Mouse (Mus musculus) hindbrain, embryonic 13.5 days (tissue): ENCODE results near the gene Opa3. TPM values are rescaled to one million over a fixed set of nuclear protein-coding genes. Genes with fewer than 3 reads are reported as not detected.

ENCODE experiments used
- ATAC-seq: fragments of 200-750 bp; cut with Nextera tagmentation; 2 replicates; pipeline ENCODE4 v1.8.0; 2017; ENCODE audit warnings: moderate TSS enrichment; ENCODE audit not compliant: low FRiP score
- H3K27ac ChIP-seq: fragments of 300-500 bp; sonication (generic); 2 replicates; pipeline ENCODE4 v1.5.1; 2015; ENCODE audit warnings: inconsistent platforms, mild to moderate bottlenecking, moderate library complexity
- H3K27me3 ChIP-seq: fragments of 300-500 bp; sonication (generic); 2 replicates; pipeline ENCODE4 v1.6.1; 2015; ENCODE audit warnings: mild to moderate bottlenecking, inconsistent platforms
- H3K36me3 ChIP-seq: fragments of 300-500 bp; sonication (generic); 2 replicates; pipeline ENCODE4 v1.6.1; 2015; ENCODE audit warnings: mild to moderate bottlenecking, inconsistent platforms
- H3K4me1 ChIP-seq: fragments of 300-500 bp; sonication (generic); replicated peaks from 2 replicates; pipeline ENCODE4 v1.6.1; 2015; ENCODE audit warnings: inconsistent platforms
- H3K4me2 ChIP-seq: fragments of 300-500 bp; sonication (generic); 2 replicates; pipeline ENCODE4 v1.6.1; 2015; ENCODE audit warnings: inconsistent platforms, mild to moderate bottlenecking, moderate library complexity
- H3K4me3 ChIP-seq: fragments of 300-500 bp; sonication (generic); 2 replicates; pipeline ENCODE4 v1.5.1; 2015; ENCODE audit warnings: mild to moderate bottlenecking, inconsistent platforms
- H3K9ac ChIP-seq: fragments of 300-500 bp; sonication (generic); 2 replicates; pipeline ENCODE4 v1.6.1; 2015; ENCODE audit warnings: mild to moderate bottlenecking, inconsistent platforms
- H3K9me3 ChIP-seq: fragments of 300-500 bp; sonication (generic); 2 replicates; pipeline ENCODE4 v1.6.1; 2016; ENCODE audit warnings: inconsistent platforms
- WGBS: fragments of 180-500 bp; shearing (Covaris S2); methylation state at CpG from one replicate; pipeline ENCODE4 v1.1.7; 2015; 5-methylcytosine and 5-hydroxymethylcytosine counted together
- polyA plus RNA-seq: library from polyadenylated mRNA; unstranded; fragments of >200 nt; fragmentation: Nextera tagmentation; extraction: Ambion mirVana; gene quantifications from 2 replicates; pipeline ENCODE4 v1.2.1, GENCODE M21; 2015

Gene Opa3
- polyA plus RNA-seq, 1 experiment from 2014 or later: 37.1 TPM

DNA sequence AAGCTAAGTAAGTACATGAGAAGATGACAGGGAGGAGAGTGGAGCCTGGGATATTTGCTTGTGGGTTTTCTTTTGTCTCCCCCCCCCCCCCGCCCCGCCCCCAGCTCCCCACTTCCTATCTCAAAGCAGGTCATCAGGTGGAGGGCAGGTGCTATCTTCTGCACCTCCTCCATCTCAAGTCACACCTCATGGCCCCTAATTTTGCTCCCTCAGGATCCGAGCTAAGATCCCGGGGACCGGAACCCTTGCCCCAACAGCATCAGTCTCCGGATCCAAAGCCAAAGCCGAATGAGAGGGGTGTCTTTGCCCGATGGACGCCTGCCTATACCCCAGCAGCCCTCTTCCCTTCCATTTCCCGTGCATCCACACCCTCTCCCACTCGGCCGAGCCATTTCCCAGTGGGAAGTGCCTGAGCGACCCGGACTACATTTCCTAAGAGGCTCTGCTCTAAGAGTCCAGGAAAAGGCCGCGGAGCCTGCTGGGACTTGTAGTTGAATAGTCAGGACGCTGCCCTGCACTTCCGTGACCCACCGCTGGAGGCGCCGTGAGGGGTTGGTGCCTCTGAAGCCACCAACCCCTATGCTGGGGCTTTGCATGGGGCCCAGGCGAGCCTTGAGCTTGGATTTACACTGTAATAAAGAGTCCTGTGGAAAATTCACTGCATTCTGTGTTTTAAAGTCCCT lies 67.5 kb downstream of the Opa3 start:
- Histone ChIP-seq H3K4me3 (0 out of 2 replicates have a peak overlapping the region, but pooled peaks have one; percentile 12), H3K9me3 (no peaks in the 10 kb centered on the region), H3K9ac (no peak overlapping the region), H3K27ac (no peak overlapping the region), H3K36me3 (peaks cover 35% of the 10 kb centered on the region), H3K4me1 (peaks cover 20% of the 10 kb centered on the region), H3K27me3 (no peaks in the 10 kb centered on the region), H3K4me2 (peak overlapping the region; percentile 41)
- WGBS: 20% methylated on average over 20 of the region's 22 CpGs
- peak; percentile 64 for ATAC-seq

DNA sequence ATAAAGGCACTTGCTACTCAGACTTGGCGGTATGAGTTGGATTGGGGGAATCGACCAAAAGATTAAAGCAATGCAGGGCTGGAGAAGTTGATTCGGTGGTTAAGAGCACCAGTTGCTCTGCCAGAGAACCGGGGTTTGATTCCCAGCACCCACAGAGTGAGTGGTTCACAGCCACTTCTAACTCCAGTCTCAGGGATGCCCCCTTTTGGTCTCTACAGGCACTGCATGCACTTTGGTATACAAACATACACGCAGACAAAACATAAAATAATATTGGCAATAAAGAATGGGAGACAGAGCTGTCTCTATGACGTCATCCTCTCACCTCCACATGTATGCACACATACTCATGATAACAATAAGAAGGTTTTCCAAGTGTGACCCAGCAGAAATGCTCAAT lies 68.9 kb downstream of the Opa3 start:
- WGBS: 90% methylated on average over 6 of the region's 6 CpGs
- H3K27ac ChIP-seq: no peak overlapping the region
- no peak overlapping the region for H3K4me3 ChIP-seq
- H3K27me3 ChIP-seq: peaks cover 6% of the 10 kb centered on the region
- no peaks in the 10 kb centered on the region for H3K9me3 ChIP-seq
- peaks cover 29% of the 10 kb centered on the region for H3K36me3 ChIP-seq
- H3K4me2 ChIP-seq: no peak overlapping the region
- ATAC-seq: no peak
- peaks cover 18% of the 10 kb centered on the region for H3K4me1 ChIP-seq
- H3K9ac ChIP-seq: no peak overlapping the region

- H3K4me2 ChIP-seq: no peak overlapping the region
- no peak overlapping the region for H3K27ac ChIP-seq
- ATAC-seq: no peak
- no peak overlapping the region for H3K9ac ChIP-seq
- peaks cover 29% of the 10 kb centered on the region for H3K36me3 ChIP-seq
- WGBS: 90% methylated on average over 5 of the region's 5 CpGs
- H3K4me1 ChIP-seq: peaks cover 22% of the 10 kb centered on the region
- no peaks in the 10 kb centered on the region for H3K9me3 ChIP-seq
- no peak overlapping the region for H3K4me3 ChIP-seq
- peaks cover 14% of the 10 kb centered on the region for H3K27me3 ChIP-seq
Observed at GRCm38 (mm10) chr7:19297794-19298193, 69.7 kb downstream of the Opa3 start.

DNA sequence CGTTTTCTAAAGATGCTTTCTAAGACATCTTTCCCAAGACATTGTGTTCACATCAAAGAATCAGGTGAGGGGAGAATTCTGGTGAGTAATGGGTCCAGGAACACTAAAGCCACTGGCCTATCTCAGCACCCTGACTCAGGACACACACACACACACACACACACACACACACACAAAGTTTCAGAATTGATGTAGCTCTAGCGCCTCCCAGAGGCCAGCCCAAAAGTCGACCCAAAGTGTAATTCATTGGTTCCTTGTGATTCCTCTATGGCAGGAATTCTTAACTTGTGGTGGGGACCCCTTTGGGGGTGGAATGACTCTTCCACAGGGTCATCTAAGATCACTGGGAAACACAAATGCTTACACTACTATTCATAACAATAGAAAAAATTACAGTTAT lies 71.1 kb downstream of the Opa3 start:
- peaks cover 16% of the 10 kb centered on the region for H3K36me3 ChIP-seq
- peaks cover 28% of the 10 kb centered on the region for H3K27me3 ChIP-seq
- 26% methylated on average over 3 of the region's 3 CpGs for WGBS
- H3K4me3 ChIP-seq: no peak overlapping the region
- H3K4me2 ChIP-seq: no peak overlapping the region
- ATAC-seq: no peak
- no peak overlapping the region for H3K27ac ChIP-seq
- no peak overlapping the region for H3K9ac ChIP-seq
- H3K4me1 ChIP-seq: peaks cover 30% of the 10 kb centered on the region
- no peaks in the 10 kb centered on the region for H3K9me3 ChIP-seq

- H3K4me1 ChIP-seq: peaks cover 35% of the 10 kb centered on the region
- H3K27ac ChIP-seq: no peak overlapping the region
- H3K4me3 ChIP-seq: peak overlapping the region; percentile 44
- no peaks in the 10 kb centered on the region for H3K9me3 ChIP-seq
- peaks cover 43% of the 10 kb centered on the region for H3K27me3 ChIP-seq
- H3K36me3 ChIP-seq: peaks cover 5% of the 10 kb centered on the region
- peak; percentile 86 for ATAC-seq
- WGBS: under 1% methylated on average over 29 of the region's 29 CpGs
- peak overlapping the region; percentile 67 for H3K4me2 ChIP-seq
- H3K9ac ChIP-seq: peak overlapping the region; percentile 66
Observed at GRCm38 (mm10) chr7:19300501-19301421, 72.6 kb downstream of the Opa3 start.

- Histone ChIP-seq H3K4me1 (peaks cover 35% of the 10 kb centered on the region), H3K9ac (peak overlapping the region; percentile 66)
Observed at GRCm38 (mm10) chr7:19301461-19302263, 73.5 kb downstream of the Opa3 start.

GRCm38 (mm10) chr7:19302264-19303045 lies 74.3 kb downstream of the Opa3 start:
- H3K4me2 ChIP-seq: peak overlapping the region; percentile 67
- no peak overlapping the region for H3K27ac ChIP-seq
- 55% methylated on average over 13 of the region's 13 CpGs for WGBS
- peaks cover 36% of the 10 kb centered on the region for H3K4me1 ChIP-seq
- ATAC-seq: no peak
- peak overlapping the region; percentile 66 for H3K9ac ChIP-seq
- H3K4me3 ChIP-seq: peak overlapping the region; percentile 44
- H3K36me3 ChIP-seq: no peaks in the 10 kb centered on the region
- H3K9me3 ChIP-seq: no peaks in the 10 kb centered on the region
- H3K27me3 ChIP-seq: peaks cover 60% of the 10 kb centered on the region

More at GRCm38 (mm10) chr7:19301461-19302263, 73.5 kb downstream of the Opa3 start:
- Histone ChIP-seq H3K4me2 (peak overlapping the region; percentile 67), H3K36me3 (no peaks in the 10 kb centered on the region), H3K27me3 (peaks cover 52% of the 10 kb centered on the region), H3K27ac (no peak overlapping the region), H3K4me3 (peak overlapping the region; percentile 44), H3K9me3 (no peaks in the 10 kb centered on the region)
- no peak for ATAC-seq
- 8% methylated on average over 16 of the region's 16 CpGs for WGBS

DNA sequence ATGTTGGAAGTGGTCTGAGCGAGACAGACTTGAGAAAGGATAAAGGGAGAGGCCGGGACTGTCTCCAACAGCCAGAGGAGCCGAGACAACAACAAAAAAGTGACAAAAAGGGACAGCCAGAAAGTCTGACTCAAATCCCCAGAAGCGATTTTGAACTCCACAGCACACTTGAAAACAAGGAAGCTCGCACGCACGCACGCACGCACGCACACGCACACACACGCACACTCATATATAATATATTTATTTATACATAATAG lies 74.8 kb downstream of the Opa3 start:
- 78% methylated on average over 12 of the region's 12 CpGs for WGBS
- Histone ChIP-seq H3K4me3 (no peak overlapping the region), H3K27ac (no peak overlapping the region), H3K36me3 (no peaks in the 10 kb centered on the region), H3K4me2 (no peak overlapping the region), H3K27me3 (peaks cover 60% of the 10 kb centered on the region), H3K4me1 (peaks cover 41% of the 10 kb centered on the region), H3K9ac (no peak overlapping the region), H3K9me3 (no peaks in the 10 kb centered on the region)
- ATAC-seq: no peak

DNA sequence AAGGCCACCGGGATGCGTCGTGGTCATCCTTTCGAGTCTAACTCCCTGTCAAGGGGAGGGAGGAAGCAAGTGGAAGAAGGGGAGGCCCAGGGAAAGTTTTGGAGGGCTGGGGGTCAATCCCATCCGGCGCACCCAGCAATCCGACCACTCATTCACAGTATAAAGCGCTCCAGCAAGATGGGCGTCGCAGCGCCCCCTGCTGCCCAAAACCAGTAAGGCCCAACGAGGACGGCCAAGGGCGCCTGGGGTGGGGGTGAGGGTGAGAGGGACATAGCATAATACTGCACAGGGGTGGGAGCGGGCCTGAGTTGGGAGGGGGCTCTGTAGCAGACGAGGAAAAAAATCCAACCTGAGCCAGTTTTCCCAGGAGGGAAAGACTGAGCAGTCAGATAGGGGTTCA lies 75.6 kb downstream of the Opa3 start:
- 1% methylated on average over 16 of the region's 16 CpGs for WGBS
- H3K4me1 ChIP-seq: peaks cover 44% of the 10 kb centered on the region
- no peak overlapping the region for H3K9ac ChIP-seq

GRCm38 (mm10) chr7:19304501-19305412 lies 76.6 kb downstream of the Opa3 start:
- H3K27ac ChIP-seq: no peak overlapping the region
- H3K9ac ChIP-seq: peak overlapping the region; percentile 56
- peaks cover 65% of the 10 kb centered on the region for H3K27me3 ChIP-seq
- ATAC-seq: no peak
- H3K4me2 ChIP-seq: peak overlapping the region; percentile 52
- 1% methylated on average over 45 of the region's 48 CpGs for WGBS
- peaks cover 54% of the 10 kb centered on the region for H3K4me1 ChIP-seq
- H3K4me3 ChIP-seq: peak overlapping the region; percentile 33
- no peaks in the 10 kb centered on the region for H3K9me3 ChIP-seq
- H3K36me3 ChIP-seq: no peaks in the 10 kb centered on the region

More for the DNA sequence above, 75.6 kb downstream of the Opa3 start:
- H3K4me2 ChIP-seq: peak overlapping the region; percentile 52
- no peaks in the 10 kb centered on the region for H3K36me3 ChIP-seq
- no peak for ATAC-seq
- no peaks in the 10 kb centered on the region for H3K9me3 ChIP-seq
- H3K27ac ChIP-seq: no peak overlapping the region
- H3K27me3 ChIP-seq: peaks cover 60% of the 10 kb centered on the region
- peak overlapping the region; percentile 33; the same call in 1 of the 2 replicates for H3K4me3 ChIP-seq

DNA sequence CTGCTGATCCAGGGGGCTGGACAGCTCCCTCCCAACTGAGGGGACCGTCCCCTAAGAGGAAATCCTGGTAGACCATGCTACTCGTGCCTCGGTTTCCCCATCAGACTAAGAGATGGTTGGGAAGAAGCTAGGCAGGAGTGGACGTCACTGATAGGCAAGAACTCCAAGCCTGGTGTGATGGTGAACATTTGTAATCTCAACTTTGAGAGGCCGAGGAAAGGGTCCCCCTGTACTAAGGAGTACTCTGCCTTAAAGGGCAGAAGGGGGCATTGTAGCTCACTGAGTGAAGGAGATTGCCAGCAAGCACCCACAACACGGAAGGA lies 77.2 kb downstream of the Opa3 start:
- Histone ChIP-seq H3K27me3 (peaks cover 65% of the 10 kb centered on the region), H3K36me3 (no peaks in the 10 kb centered on the region), H3K4me1 (peaks cover 55% of the 10 kb centered on the region), H3K4me3 (no peak overlapping the region), H3K9me3 (no peaks in the 10 kb centered on the region), H3K27ac (no peak overlapping the region), H3K9ac (no peak overlapping the region; the same call in 1 of the 2 replicates), H3K4me2 (peak overlapping the region; percentile 52)
- no peak for ATAC-seq
- 8% methylated on average over 6 of the region's 6 CpGs for WGBS
